Mouse (Mus musculus) spleen, adult 2 months (tissue): ENCODE measurements around the gene Cyp4f14. TPM values are rescaled to one million over a fixed set of nuclear protein-coding genes. Genes with fewer than 3 reads are reported as not detected.

Experiments
- DNase-seq, 2 experiments: peaks; one replicate each; pipeline versions ENCODE4 v3.0.0 to v3.0.0-alpha.2; 2012 to 2021; ENCODE audit warnings: low spot score in 2 of 2, low read depth in 1 of 2
- H3K27ac ChIP-seq: fragments of 200-500 bp; 2 replicates; pipeline ENCODE4 v1.5.1; 2012; ENCODE audit warnings: low read length, inconsistent platforms; ENCODE audit not compliant: insufficient read depth
- H3K27me3 ChIP-seq: fragments of 200-500 bp; 2 replicates; pipeline ENCODE4 v1.6.1; 2012; ENCODE audit warnings: mild to moderate bottlenecking, moderate library complexity, low read length, inconsistent platforms; ENCODE audit not compliant: control insufficient read depth, insufficient read depth
- H3K36me3 ChIP-seq: fragments of 200-500 bp; 2 replicates; pipeline ENCODE4 v1.6.1; 2012; ENCODE audit warnings: mild to moderate bottlenecking, low read length, inconsistent platforms; ENCODE audit not compliant: control insufficient read depth, insufficient read depth
- H3K4me1 ChIP-seq: fragments of 200-500 bp; 2 replicates; pipeline ENCODE4 v1.6.1; 2011; ENCODE audit warnings: inconsistent platforms; ENCODE audit not compliant: control insufficient read depth, insufficient read depth, insufficient read length
- H3K4me3 ChIP-seq: fragments of 200-500 bp; 2 replicates; pipeline ENCODE4 v1.5.1; 2011; ENCODE audit warnings: mild to moderate bottlenecking, inconsistent platforms; ENCODE audit not compliant: insufficient read depth, insufficient read length; ENCODE audit errors: extremely low read depth
- CTCF ChIP-seq: fragments of 200-500 bp; IDR thresholded peaks from 2 replicates; pipeline ENCODE4 v1.5.1; 2011; ENCODE audit warnings: mild to moderate bottlenecking, inconsistent platforms; ENCODE audit not compliant: insufficient read depth, insufficient read length, insufficient replicate concordance; ENCODE audit errors: extremely low read depth
- POLR2A ChIP-seq: fragments of 200-500 bp; IDR thresholded peaks from 2 replicates; pipeline ENCODE4 v1.6.1; 2011; ENCODE audit warnings: low read depth, low read length, inconsistent platforms
- WGBS: fragments of 180-500 bp; shearing (Covaris S2); methylation state at CpG from one replicate; pipeline ENCODE4 v1.1.7; 2018; 5-methylcytosine and 5-hydroxymethylcytosine counted together
- polyA plus RNA-seq: library from polyadenylated mRNA; depleted of rRNA; stranded (reverse); fragments of >200 nt; gene quantifications from 2 replicates; pipeline ENCODE4 v1.2.3, GENCODE M21; 2012

The Cyp4f14 gene
- polyA plus RNA-seq, 1 experiment, result 0.26 TPM

DNA sequence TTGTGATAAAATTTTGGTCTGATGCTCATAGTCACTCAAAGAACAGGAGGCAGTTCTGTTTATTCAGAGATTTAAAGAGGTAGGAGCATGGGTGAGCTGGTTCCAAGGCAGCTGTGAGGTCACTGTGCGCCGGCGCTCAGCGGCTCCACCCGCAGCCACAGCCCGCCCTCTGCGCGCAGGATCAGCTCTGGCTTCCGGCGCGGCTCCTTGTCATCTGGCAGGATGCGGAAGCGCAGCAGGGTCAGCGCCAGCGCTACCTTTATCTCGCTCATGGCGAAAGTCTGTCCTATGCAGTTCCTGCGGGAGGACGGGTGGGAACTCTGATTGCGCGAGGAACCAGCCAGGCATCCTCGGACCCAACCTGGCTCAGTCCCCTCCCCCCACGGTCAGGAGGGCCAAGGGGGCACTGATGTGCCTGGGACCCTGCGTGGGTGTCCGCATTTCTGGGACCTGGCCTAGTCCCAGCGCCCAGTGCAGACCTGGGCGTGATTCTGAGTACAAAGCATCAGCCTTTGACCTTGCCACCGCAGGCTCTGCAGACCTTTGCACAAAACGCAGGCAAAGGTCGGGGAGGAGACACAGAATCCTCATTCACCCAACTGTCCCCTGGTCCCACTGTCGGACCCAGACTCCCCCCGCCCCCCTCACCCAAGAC lies 7.6 kb upstream of the Cyp4f14 start:
- H3K27ac ChIP-seq, result peak overlapping the region; percentile 67
- DNase-seq, result peak; percentile 49 to 59
- no peaks in the 10 kb centered on the region for H3K36me3 ChIP-seq
- H3K4me3 ChIP-seq, result peak overlapping the region; percentile 65; the same call in 1 of the 2 replicates
- no peaks in the 10 kb centered on the region; the same call in 1 of the 2 replicates for H3K4me1 ChIP-seq
- 24% methylated on average over 32 of the region's 32 CpGs for WGBS
- no peaks in the 10 kb centered on the region; the same call in 1 of the 2 replicates for H3K27me3 ChIP-seq
- TF ChIP-seq CTCF, result no peak
- peak; percentile 64 for TF ChIP-seq POLR2A

DNA sequence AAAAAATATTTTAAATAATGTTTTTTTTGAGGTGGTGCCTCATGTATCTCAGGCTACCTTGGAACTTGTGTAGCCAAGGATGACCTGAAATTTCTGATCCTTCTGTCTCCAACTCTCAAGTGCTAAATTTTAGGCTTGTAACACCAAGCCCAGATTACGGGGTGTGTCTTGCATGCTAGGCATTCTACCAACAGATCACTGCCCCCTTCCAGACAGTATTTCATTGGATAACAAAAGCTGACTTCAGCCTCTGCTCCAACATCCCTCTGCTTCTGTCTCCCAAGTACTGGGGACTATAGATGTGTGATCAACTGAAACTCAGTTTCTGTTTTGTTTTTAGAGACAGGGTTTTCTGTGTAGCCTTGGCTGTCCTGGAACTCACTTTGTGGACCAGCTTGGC lies 6.5 kb upstream of the Cyp4f14 start:
- peaks cover 2% of the 10 kb centered on the region for H3K27me3 ChIP-seq
- no peak for DNase-seq
- no peak overlapping the region for H3K4me3 ChIP-seq
- no peaks in the 10 kb centered on the region; the same call in 1 of the 2 replicates for H3K4me1 ChIP-seq
- TF ChIP-seq CTCF, result no peak
- TF ChIP-seq POLR2A, result no peak
- H3K27ac ChIP-seq, result no peak overlapping the region
- H3K36me3 ChIP-seq, result no peaks in the 10 kb centered on the region
- 83% methylated on average over 1 of the region's 1 CpGs for WGBS

DNA sequence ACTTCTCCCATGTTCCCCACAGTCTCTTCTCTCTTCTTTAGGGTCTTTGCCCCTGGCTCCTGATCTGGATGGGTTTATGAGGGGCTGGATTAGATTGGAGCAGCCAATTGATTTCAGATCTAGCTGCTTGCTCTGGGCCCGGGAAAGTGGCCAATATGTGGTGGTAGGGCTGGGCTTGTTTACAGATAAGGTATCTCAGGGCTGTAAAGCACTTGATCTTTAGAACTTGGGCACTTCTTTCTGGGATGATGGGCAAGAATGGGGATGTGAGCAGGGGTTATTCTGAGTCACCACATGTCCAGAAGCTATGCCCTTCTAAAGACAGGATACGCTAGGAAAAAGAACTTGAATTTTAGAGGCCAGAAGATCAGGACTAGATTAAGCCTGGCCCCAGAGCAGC lies 2.0 kb upstream of the Cyp4f14 start:
- H3K27ac ChIP-seq, result no peak overlapping the region
- DNase-seq, result no peak
- H3K4me1 ChIP-seq, result no peaks in the 10 kb centered on the region
- H3K27me3 ChIP-seq, result peaks cover 2% of the 10 kb centered on the region
- 60% methylated on average over 2 of the region's 2 CpGs for WGBS
- H3K36me3 ChIP-seq, result no peaks in the 10 kb centered on the region
- no peak for TF ChIP-seq POLR2A
- TF ChIP-seq CTCF, result no peak
- H3K4me3 ChIP-seq, result no peak overlapping the region

DNA sequence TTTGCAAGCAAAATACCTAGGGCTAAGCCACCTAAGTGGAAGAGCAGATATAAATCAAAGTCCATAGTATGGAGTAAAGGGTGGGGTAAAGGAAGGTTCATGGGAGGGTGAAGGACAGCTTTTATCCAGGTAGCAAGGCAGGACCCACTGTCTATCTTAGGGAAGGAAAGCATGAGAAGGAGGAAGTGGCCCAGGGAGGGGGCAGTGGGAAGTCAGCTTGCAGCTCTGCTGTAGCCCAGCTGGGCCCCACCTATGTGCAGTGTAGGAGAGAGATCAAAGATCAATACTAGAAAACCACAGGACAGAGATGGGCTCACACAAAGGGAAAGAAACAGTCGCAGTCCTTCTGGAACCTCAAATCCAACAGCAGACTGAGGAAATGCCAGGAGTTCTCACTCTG lies 1.1 kb downstream of the Cyp4f14 start:
- Histone ChIP-seq H3K27me3 (peaks cover 2% of the 10 kb centered on the region), H3K36me3 (no peaks in the 10 kb centered on the region), H3K4me3 (no peak overlapping the region), H3K27ac (no peak overlapping the region), H3K4me1 (no peaks in the 10 kb centered on the region)
- no peak for TF ChIP-seq CTCF
- TF ChIP-seq POLR2A, result no peak
- 46% methylated on average over 1 of the region's 1 CpGs for WGBS
- DNase-seq, result no peak

DNA sequence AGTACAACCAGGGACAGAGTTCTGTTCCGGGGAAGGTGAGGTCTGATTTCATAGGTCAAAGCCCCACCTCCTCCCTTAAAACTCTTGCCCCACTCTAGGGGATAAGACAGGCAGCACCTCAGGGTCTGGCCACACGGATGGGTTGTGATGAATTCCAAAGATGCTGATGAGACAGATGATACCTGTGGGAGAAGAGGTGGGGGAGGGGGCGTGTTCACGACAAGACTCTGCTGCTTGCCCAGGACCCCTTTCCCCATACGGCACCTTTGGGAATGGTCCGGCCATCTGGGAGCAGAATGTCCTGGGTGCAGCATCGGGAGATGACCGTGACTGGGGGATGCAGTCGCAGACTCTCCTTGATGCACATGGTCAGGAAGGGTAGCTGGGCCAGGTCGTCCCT lies 11.0 kb downstream of the Cyp4f14 start:
- H3K4me3 ChIP-seq, result no peak overlapping the region
- no peaks in the 10 kb centered on the region for H3K4me1 ChIP-seq
- H3K36me3 ChIP-seq, result no peaks in the 10 kb centered on the region
- H3K27me3 ChIP-seq, result no peaks in the 10 kb centered on the region
- H3K27ac ChIP-seq, result no peak overlapping the region
- no peak for DNase-seq
- TF ChIP-seq POLR2A (no peak), CTCF (no peak)
- WGBS, result 80% methylated on average over 10 of the region's 10 CpGs

DNA sequence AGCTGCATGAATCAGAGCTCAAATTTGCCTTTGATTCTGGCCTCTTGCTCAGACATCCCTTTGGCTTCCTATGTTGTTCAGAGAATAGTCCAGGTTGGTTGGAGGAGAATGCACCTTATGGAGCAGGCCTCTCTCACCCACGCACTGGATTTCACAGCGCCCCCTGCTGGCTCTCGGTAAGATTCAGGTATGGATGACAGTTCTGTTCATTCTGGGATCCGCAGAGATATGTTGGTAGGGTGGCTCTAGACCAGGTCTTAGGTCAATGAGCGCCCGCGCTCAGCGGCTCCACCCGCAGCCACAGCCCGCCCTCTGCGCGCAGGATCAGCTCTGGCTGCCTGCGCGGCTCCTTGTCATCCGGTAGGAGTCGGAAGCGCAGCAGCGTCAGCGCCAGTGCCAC lies 11.9 kb downstream of the Cyp4f14 start:
- TF ChIP-seq CTCF (peak; percentile 63; the same call in 1 of the 2 replicates), POLR2A (no peak)
- Histone ChIP-seq H3K27ac (no peak overlapping the region), H3K4me1 (no peaks in the 10 kb centered on the region), H3K4me3 (no peak overlapping the region), H3K27me3 (no peaks in the 10 kb centered on the region), H3K36me3 (no peaks in the 10 kb centered on the region)
- 22% methylated on average over 19 of the region's 19 CpGs for WGBS
- DNase-seq, result peak in 1 of 2 experiments; percentile 57

DNA sequence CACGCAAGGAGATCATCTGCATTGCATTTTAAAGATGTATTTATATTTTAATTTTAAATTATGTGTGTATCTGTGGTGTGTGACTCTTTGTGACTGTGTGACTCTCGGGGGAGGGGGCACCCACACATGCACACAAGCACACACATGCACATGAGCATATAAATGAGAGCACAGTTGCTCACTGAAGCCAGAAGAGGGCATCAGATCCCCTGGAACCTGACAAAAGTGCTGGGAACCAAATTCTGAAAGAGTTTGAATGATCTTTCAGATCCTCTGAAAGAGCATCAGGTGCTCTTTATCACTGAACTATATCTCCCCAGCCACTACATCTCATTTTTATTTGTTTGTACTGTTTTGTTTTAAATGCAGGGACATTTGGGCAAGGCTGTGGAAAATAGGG lies 12.7 kb downstream of the Cyp4f14 start:
- 52% methylated on average over 2 of the region's 2 CpGs for WGBS
- no peaks in the 10 kb centered on the region for H3K4me1 ChIP-seq
- TF ChIP-seq POLR2A (no peak), CTCF (no peak)
- no peak overlapping the region for H3K4me3 ChIP-seq
- no peaks in the 10 kb centered on the region for H3K36me3 ChIP-seq
- no peak for DNase-seq
- H3K27ac ChIP-seq, result no peak overlapping the region
- H3K27me3 ChIP-seq, result no peaks in the 10 kb centered on the region
